Mouse (Mus musculus) CD4-positive, CD25-positive, alpha-beta regulatory T cell, adult 4 months (primary cell): Measurements from ENCODE around the gene Vwa2. TPM values are rescaled to one million over a fixed set of nuclear protein-coding genes. Genes with fewer than 3 reads are reported as not detected.

Experiments
- ATAC-seq: one replicate; pipeline ENCODE4 v1.8.0; 2017
- polyA plus RNA-seq, 2 experiments: library from polyadenylated mRNA; unstranded; fragments of 100-300 nt; shearing (Covaris generic); gene quantifications; one replicate each; pipeline ENCODE4 v1.2.1; 2017

Gene Vwa2
- not detected for polyA plus RNA-seq

- no peak for ATAC-seq
Measured at GRCm38 (mm10) chr19:56873816-56874600, at the start of gene Vwa2. Gene Vwa2 (plus strand): TSS chr19:56874249.

GRCm38 (mm10) chr19:56826047-56826631, 47.9 kb upstream of the Vwa2 start, which contains the start of gene Tdrd1:
Gene Tdrd1 (plus strand): TSS chr19:56826209.
- no peak for ATAC-seq

GRCm38 (mm10) chr19:56828305-56828704, 45.7 kb upstream of the Vwa2 start:
- no peak for ATAC-seq

GRCm38 (mm10) chr19:56829267-56829666, 44.8 kb upstream of the Vwa2 start:
- ATAC-seq: no peak

- ATAC-seq: no peak
Measured at GRCm38 (mm10) chr19:56830163-56830562, 43.9 kb upstream of the Vwa2 start.

- ATAC-seq: no peak
Measured at GRCm38 (mm10) chr19:56835340-56835739, 38.7 kb upstream of the Vwa2 start.

GRCm38 (mm10) chr19:56838942-56839706, 34.9 kb upstream of the Vwa2 start:
- no peak for ATAC-seq

- ATAC-seq: no peak
Measured at GRCm38 (mm10) chr19:56842974-56843373, 31.1 kb upstream of the Vwa2 start.

GRCm38 (mm10) chr19:56852590-56852989, 21.5 kb upstream of the Vwa2 start:
- ATAC-seq: no peak

- ATAC-seq: no peak
Measured at GRCm38 (mm10) chr19:56856455-56856854, 17.6 kb upstream of the Vwa2 start.

- no peak for ATAC-seq
Measured at GRCm38 (mm10) chr19:56867701-56868100, 6.3 kb upstream of the Vwa2 start.

- ATAC-seq: no peak
Measured at GRCm38 (mm10) chr19:56874601-56875315, 709 bp downstream of the Vwa2 start.

GRCm38 (mm10) chr19:56877364-56877763, 3.3 kb downstream of the Vwa2 start:
- ATAC-seq: no peak

GRCm38 (mm10) chr19:56887879-56888278, 13.8 kb downstream of the Vwa2 start:
- ATAC-seq: no peak

- ATAC-seq: no peak
Measured at GRCm38 (mm10) chr19:56888654-56889053, 14.6 kb downstream of the Vwa2 start.

GRCm38 (mm10) chr19:56891438-56891837, 17.4 kb downstream of the Vwa2 start:
- ATAC-seq: no peak

GRCm38 (mm10) chr19:56892586-56892985, 18.5 kb downstream of the Vwa2 start:
- no peak for ATAC-seq

GRCm38 (mm10) chr19:56893326-56893725, 19.3 kb downstream of the Vwa2 start:
- no peak for ATAC-seq

- no peak for ATAC-seq
Measured at GRCm38 (mm10) chr19:56897654-56898053, 23.6 kb downstream of the Vwa2 start.

GRCm38 (mm10) chr19:56904095-56904494, 30.0 kb downstream of the Vwa2 start:
- ATAC-seq: no peak

GRCm38 (mm10) chr19:56905395-56905794, 31.3 kb downstream of the Vwa2 start:
- ATAC-seq: no peak

GRCm38 (mm10) chr19:56907850-56908249, 33.8 kb downstream of the Vwa2 start:
- ATAC-seq: no peak
